14 mouse cellular contexts compared by ENCODE assay signal in the genomic region with DNA sequence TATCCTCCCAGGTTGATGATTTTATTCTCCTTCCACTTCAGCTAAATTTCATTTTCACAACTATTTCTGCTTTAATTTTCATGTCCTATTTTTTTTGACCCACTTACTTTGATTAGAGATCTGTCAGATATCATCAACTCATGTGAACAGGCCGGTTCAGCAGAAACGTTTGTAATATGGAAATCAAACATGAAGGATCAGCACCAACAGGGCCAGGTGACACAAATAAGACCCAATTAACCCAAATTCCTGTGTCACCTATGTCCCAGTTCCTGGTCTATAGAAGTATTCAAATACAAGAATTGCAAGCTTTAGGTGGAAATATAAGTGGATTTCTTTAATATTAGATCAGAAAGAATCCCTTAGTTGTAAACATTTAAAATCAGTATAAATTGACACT.
A peak's percentile ranks its signal among the peaks of the same experiment; 100 is the strongest.
DNase-seq lines count a peak whose midpoint lies in the region.
"Had no signal": no experiment of that assay in that cellular context is flagged by ENCODE, and none has a peak within 500 bp of the region (broad histone marks: within the 10 kb centered on the region; RNA-seq: fewer than 3 reads in every experiment).

No protein-coding gene starts in this region.

- peak; percentile 59 for DNase-seq in retina, embryonic 14.5 days (ENCODE audit: low spot score)
- DNase-seq in retina, postnatal 1 day = peak; percentile 65
- DNase-seq in thymus, postnatal 14 days = no peak
- no peak for DNase-seq in adrenal gland, adult 8-10 months
- DNase-seq: adrenal gland, adult 2 months; adrenal gland, postnatal 10 days; adrenal gland, postnatal 14 days; adrenal gland, postnatal 25 days; adrenal gland, postnatal 36 days; B cell, adult 2 months; cerebellum, adult 11 months; cerebellum, adult 11-12 months; cerebellum, adult 18-20 months; cerebellum, adult 2 months had no signal

Comparison
In these comparisons a context has a peak if more than half of its experiments do, and no peak if none do; other contexts are left out.
1. DNase-seq: peak in retina, embryonic 14.5 days (single experiment) and retina, postnatal 1 day (single experiment); none in thymus, postnatal 14 days (single experiment) and adrenal gland, adult 8-10 months (single experiment).